Mouse (Mus musculus) layer of hippocampus, postnatal 14 days (tissue): ENCODE measurements at regions not wholly inside any gene's neighbourhood (a gene's known extent, or its start where the extent isn't known, plus 50 kb on each side); places are given as distances from the start of the nearest gene placed in this dataset.

Experiments used
- DNase-seq, 2 experiments: peaks; one replicate each; pipeline ENCODE4 v3.0.0; 2021 to 2022; ENCODE audit warnings: low spot score in 2 of 2, mixed read lengths in 1 of 2

DNA sequence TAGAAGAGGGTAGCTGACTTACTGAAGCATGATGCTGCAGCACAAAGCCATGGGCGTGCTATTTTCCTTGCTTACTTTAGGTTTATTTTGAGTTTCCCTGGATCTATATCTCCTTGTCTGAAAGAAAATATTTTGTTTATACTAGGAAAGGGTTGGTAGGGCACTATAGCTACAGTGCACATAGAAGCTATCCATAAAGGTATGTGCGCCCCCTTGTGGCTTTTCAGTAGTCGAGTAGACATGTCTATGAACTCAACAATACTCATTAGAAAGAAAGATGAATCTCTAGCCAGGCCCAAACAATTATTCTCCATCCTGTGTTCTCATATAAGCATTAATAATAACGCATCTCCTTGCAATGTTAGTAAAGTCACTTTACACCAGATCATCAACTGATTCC, 114.3 kb downstream of the Rab38 start:
- DNase-seq: peak; percentile 55 to 80

GRCm38 (mm10) chr7:88544976-88545654, 115.0 kb downstream of the Rab38 start:
- DNase-seq: no peak

DNA sequence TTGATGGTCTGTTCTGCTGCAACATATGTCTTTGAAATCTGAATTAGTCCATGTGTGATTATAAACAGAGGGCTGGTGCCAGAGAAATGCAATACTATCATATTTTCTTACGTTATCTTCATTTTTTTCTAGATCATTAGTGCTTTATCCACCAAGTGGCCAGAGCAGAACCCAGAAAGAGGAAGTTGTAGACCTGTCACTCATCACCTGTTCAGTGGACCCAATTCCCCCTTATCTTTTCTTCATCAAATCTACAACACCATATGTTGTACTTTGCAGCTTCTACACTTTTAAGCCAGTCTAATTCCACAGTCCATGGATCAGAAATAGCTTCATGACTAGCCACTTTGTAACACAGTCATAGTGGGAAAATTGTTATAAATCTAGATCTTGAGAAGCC, 145.0 kb downstream of the Rab38 start:
- DNase-seq: no peak

GRCm38 (mm10) chr7:88600781-88601180, 170.7 kb downstream of the Rab38 start:
- no peak for DNase-seq
